Mouse (Mus musculus) kidney, postnatal 0 days (tissue): ENCODE data around the gene Trim58. TPM values are rescaled to one million over a fixed set of nuclear protein-coding genes. Genes with fewer than 3 reads are reported as not detected.

ENCODE experiments used
- ATAC-seq: fragments of 200-750 bp; cut with Nextera tagmentation; replicated peaks from 2 replicates; pipeline ENCODE4 v1.8.0; 2017; ENCODE audit warnings: low read depth, moderate number of reproducible peaks, moderate TSS enrichment, moderate library complexity; ENCODE audit not compliant: low FRiP score
- DNase-seq: peaks from one replicate; pipeline ENCODE4 v3.0.0-alpha.2; 2016; ENCODE audit warnings: low spot score
- H3K27ac ChIP-seq: fragments of 300-500 bp; sonication (generic); 2 replicates; pipeline ENCODE4 v1.5.1; 2014; ENCODE audit warnings: mild to moderate bottlenecking
- H3K27me3 ChIP-seq: fragments of 300-500 bp; sonication (generic); 2 replicates; pipeline ENCODE4 v1.6.1; 2014; ENCODE audit warnings: low read length, mixed read lengths; ENCODE audit not compliant: insufficient read depth
- H3K36me3 ChIP-seq: fragments of 300-500 bp; sonication (generic); 2 replicates; pipeline ENCODE4 v1.6.1; 2014; ENCODE audit warnings: low read length, mixed read lengths; ENCODE audit not compliant: insufficient read depth
- H3K4me1 ChIP-seq: fragments of 300-500 bp; sonication (generic); replicated peaks from 2 replicates; pipeline ENCODE4 v1.6.1; 2014; ENCODE audit warnings: antibody characterized with exemption, low read length, mixed read lengths; ENCODE audit not compliant: insufficient read depth
- H3K4me2 ChIP-seq: fragments of 300-500 bp; sonication (generic); 2 replicates; pipeline ENCODE4 v1.6.1; 2014; ENCODE audit warnings: mild to moderate bottlenecking, low read length, moderate library complexity, mixed read lengths
- H3K4me3 ChIP-seq: fragments of 300-500 bp; sonication (generic); replicated peaks from 2 replicates; pipeline ENCODE4 v1.5.1; 2014; ENCODE audit warnings: low read depth, low read length
- H3K9ac ChIP-seq: fragments of 300-500 bp; sonication (generic); 2 replicates; pipeline ENCODE4 v1.6.1; 2014; ENCODE audit warnings: low read depth, low read length
- H3K9me3 ChIP-seq: fragments of 300-500 bp; sonication (generic); replicated peaks from 2 replicates; pipeline ENCODE4 v1.6.1; 2016; ENCODE audit warnings: low read length, inconsistent platforms, mixed read lengths
- CTCF ChIP-seq: IDR thresholded peaks from 2 replicates; pipeline ENCODE4 v1.5.1; 2016; ENCODE audit warnings: antibody characterized with exemption, low read depth, mild to moderate bottlenecking, moderate library complexity
- WGBS: fragments of 180-500 bp; shearing (Covaris S2); extraction: QIAGEN DNeasy Blood & Tissue Kit; methylation state at CpG from one replicate; pipeline ENCODE4 v1.1.7; 2014; 5-methylcytosine and 5-hydroxymethylcytosine counted together
- polyA plus RNA-seq: library from polyadenylated mRNA; unstranded; fragments of >200 nt; fragmentation: Nextera tagmentation; extraction: Ambion mirVana; gene quantifications from 2 replicates; pipeline ENCODE4 v1.2.1, GENCODE M21; 2015

Gene Trim58
- polyA plus RNA-seq, 1 experiment from 2014 or later: 0.08 TPM

DNA sequence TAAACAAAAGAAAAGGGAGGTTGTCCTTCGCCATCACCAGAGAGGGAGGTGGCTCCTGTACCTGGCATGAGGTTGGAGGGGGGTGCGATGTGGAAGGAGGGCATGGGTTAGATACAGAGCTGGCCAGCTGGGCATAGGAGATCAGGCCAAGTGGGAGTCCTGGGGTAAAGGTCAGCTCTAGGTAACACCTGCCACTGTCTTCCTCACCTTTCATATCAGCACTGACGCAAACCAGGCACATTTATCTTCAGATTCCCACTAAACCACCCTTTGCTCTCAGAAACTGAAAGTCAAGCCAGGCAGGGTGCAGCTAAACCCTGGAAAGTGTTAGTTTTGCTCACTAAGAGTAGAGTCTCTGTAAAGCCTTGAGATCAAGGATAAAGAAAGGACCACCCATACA, 21.9 kb upstream of the Trim58 start:
- no peak for TF ChIP-seq CTCF
- no peak for ATAC-seq
- no peak overlapping the region for H3K4me2 ChIP-seq

DNA sequence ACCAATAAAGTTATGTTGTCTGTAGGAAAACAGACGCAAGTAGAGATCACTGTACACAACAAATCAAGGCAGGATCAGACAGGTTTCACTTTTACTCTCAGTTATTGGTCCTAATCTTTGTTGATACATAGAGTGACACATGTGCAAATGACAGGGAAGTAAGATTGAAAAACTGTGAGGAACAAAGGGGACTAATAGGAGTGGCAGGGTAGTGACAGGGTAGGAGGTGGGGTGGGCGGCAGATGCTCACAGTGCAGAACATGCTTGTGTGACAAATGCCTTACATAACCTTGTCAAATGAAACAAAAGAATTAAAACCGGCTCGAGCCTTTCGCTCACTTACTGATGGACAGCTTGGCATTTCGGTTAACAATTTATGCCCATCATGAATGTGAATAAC, 21.5 kb upstream of the Trim58 start:
- no peak for TF ChIP-seq CTCF
- Histone ChIP-seq H3K4me1 (no peaks in the 10 kb centered on the region), H3K4me2 (no peak overlapping the region), H3K9me3 (no peaks in the 10 kb centered on the region), H3K27ac (no peak overlapping the region), H3K36me3 (no peaks in the 10 kb centered on the region), H3K27me3 (no peaks in the 10 kb centered on the region), H3K9ac (no peak overlapping the region), H3K4me3 (no peak overlapping the region)
- no peak for DNase-seq
- ATAC-seq: no peak
- WGBS: 74% methylated on average over 6 of the region's 6 CpGs

More for the DNA sequence above, 21.9 kb upstream of the Trim58 start:
- no peaks in the 10 kb centered on the region for H3K27me3 ChIP-seq
- H3K27ac ChIP-seq: no peak overlapping the region
- DNase-seq: no peak
- 70% methylated on average over 3 of the region's 3 CpGs for WGBS
- H3K4me3 ChIP-seq: no peak overlapping the region
- H3K36me3 ChIP-seq: no peaks in the 10 kb centered on the region
- H3K9ac ChIP-seq: no peak overlapping the region
- H3K9me3 ChIP-seq: no peaks in the 10 kb centered on the region
- no peaks in the 10 kb centered on the region for H3K4me1 ChIP-seq

DNA sequence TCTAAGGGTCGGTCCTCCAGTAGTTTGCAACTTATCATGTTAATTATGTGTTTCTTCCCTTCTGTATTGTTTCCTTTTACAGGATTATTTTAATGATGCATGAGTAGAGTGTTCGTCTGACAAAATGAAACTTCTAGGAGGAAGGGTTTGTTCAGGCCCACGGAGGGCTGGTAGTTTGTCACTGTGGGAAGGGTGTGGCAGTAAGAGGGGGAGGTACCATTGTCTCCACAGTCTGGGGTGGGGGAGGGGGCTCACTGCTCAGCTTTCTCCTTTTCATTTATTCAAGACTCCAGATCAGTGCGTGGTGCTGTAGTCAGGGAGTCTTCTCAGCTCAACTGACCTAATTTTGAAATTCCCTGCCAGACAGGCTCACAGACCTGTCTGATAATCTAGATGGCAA, 14.1 kb upstream of the Trim58 start:
- TF ChIP-seq CTCF: no peak
- no peaks in the 10 kb centered on the region for H3K4me1 ChIP-seq
- no peak overlapping the region for H3K9ac ChIP-seq
- H3K9me3 ChIP-seq: no peaks in the 10 kb centered on the region
- no peak overlapping the region for H3K27ac ChIP-seq
- DNase-seq (no peak), ATAC-seq (no peak)
- H3K4me3 ChIP-seq: no peak overlapping the region
- H3K4me2 ChIP-seq: no peak overlapping the region
- no peaks in the 10 kb centered on the region for H3K27me3 ChIP-seq
- 44% methylated on average over 4 of the region's 4 CpGs for WGBS
- no peaks in the 10 kb centered on the region for H3K36me3 ChIP-seq

DNA sequence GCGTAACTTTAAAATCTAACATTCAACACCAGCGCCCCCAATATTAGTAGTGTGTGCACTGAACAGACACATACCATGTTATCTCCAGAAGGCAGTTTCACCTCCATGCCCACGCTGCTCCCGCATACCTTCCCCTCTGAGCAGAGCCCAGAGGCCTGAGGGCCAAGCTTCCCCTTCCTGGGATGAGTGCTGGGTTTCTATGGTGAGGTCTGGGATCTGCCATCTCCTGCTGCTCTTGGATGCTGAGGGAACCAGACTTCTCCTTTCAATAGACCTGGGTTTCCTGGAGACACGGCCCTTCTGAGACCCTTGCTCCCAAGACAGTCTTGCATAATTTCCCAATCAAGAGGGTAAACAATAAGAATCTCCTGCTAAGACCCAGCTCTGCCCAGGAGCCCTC, 9.9 kb upstream of the Trim58 start, which contains the start of gene Olfr323:
TSS of gene Olfr323 (minus strand) at position 101 of the 400 bp plus-strand sequence.
- Histone ChIP-seq H3K27me3 (no peaks in the 10 kb centered on the region), H3K36me3 (no peaks in the 10 kb centered on the region), H3K27ac (no peak within 1 kb of the TSS), H3K9ac (no peak within 1 kb of the TSS), H3K9me3 (no peaks in the 10 kb centered on the region), H3K4me2 (no peak within 1 kb of the TSS), H3K4me1 (no peaks in the 10 kb centered on the region), H3K4me3 (no peak within 1 kb of the TSS)
- ATAC-seq (no peak), DNase-seq (no peak)
- 69% methylated on average over 5 of the region's 5 CpGs for WGBS
- no peak for TF ChIP-seq CTCF

DNA sequence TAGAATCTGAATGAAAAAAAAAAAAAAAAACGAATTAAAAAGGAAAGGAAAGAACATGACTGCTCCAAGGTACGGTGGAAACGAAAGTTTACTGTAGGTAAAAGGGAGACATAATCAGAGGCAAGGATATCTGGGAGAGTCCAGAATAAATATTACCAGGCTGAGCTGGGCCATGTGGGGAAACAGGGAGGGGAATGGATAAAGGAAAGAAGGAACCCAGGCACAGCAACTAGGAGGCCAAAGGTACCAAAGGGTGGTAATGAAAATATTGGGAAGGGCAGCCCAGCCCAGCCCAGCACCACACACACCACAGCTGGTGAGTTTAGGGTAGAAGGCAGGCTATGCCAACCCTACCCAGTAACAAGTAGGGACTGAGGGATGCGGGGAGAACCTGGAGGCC, 5.4 kb upstream of the Trim58 start:
- Histone ChIP-seq H3K27me3 (no peaks in the 10 kb centered on the region), H3K36me3 (no peaks in the 10 kb centered on the region), H3K4me1 (no peaks in the 10 kb centered on the region), H3K4me2 (no peak overlapping the region), H3K9ac (no peak overlapping the region), H3K4me3 (no peak overlapping the region), H3K27ac (no peak overlapping the region), H3K9me3 (no peaks in the 10 kb centered on the region)
- DNase-seq (no peak), ATAC-seq (no peak)
- TF ChIP-seq CTCF: no peak
- WGBS: 61% methylated on average over 4 of the region's 4 CpGs

DNA sequence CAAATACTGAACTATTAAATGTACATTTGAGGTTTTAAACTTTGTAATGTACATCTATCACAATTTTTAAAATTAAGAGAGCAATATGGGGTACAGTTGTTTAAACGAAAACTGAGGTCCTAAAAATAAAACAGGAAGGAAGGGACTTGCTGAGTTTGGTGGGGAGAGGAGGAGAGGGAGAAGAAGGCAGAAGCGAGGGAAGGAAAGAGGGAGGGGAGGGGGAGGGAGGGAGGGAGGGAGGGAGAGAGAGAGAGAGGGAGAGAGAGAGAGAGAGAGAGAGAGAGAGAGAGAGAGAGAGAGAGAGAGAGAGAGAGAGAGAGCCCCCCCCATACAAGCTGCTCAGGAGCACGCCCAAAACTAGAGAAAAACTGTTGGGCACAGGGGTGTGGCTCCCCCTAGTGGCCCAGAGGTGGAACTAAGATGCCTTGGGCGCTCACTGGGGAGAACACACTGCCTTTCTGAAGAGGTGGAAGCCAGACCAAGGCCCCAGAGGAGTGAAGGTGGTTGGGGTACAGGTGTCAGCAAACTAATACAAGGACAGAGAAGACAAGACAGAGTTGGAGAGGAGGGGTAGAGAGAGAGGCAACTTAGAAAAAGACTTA, 3.8 kb upstream of the Trim58 start:
- Histone ChIP-seq H3K9me3 (no peaks in the 10 kb centered on the region), H3K4me2 (no peak overlapping the region), H3K4me1 (no peaks in the 10 kb centered on the region), H3K4me3 (no peak overlapping the region), H3K36me3 (no peaks in the 10 kb centered on the region), H3K9ac (no peak overlapping the region), H3K27ac (no peak overlapping the region), H3K27me3 (0 out of 2 replicates have a peak, but pooled peaks cover 10% of the 10 kb centered on the region)
- ATAC-seq (no peak), DNase-seq (peak; percentile 73)
- TF ChIP-seq CTCF: peak; percentile 78
- 24% methylated on average over 4 of the region's 4 CpGs for WGBS

DNA sequence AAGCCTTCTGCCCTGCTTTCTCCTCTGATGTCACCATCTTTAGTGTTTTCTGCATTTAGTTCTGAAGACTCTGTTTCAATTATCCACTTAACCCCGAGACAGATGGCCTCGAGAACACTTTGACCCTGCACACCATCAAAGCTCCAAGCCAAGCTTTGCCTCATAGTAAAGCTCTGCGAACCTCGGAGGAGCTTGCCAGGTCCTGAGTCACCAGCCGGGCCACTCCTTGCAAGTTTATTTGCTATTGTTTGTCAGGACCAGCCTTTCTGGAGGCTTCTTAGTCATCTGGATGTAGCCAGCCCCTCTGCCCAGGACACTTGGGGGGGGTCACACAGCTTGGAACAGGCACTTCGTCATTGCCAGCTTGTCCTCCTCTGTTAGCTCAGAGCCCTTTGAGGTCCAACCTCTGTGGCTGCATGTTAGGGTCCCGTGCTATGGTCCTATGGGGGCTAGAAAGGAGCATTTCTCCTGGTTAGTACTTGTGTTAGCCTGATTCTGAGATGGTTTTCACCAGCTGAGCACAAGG, 2.0 kb upstream of the Trim58 start:
- Histone ChIP-seq H3K27ac (no peak overlapping the region), H3K4me2 (no peak overlapping the region), H3K9ac (no peak overlapping the region), H3K36me3 (no peaks in the 10 kb centered on the region), H3K4me1 (no peaks in the 10 kb centered on the region), H3K9me3 (no peaks in the 10 kb centered on the region), H3K4me3 (no peak overlapping the region), H3K27me3 (0 out of 2 replicates have a peak, but pooled peaks cover 10% of the 10 kb centered on the region)
- no peak for TF ChIP-seq CTCF
- no peak for ATAC-seq
- WGBS: 36% methylated on average over 7 of the region's 7 CpGs
- no peak for DNase-seq
